Mouse (Mus musculus): ENCODE data around the gene Mark4. TPM values are rescaled to one million over a fixed set of nuclear protein-coding genes. Genes with fewer than 3 reads are reported as not detected.

The Mark4 gene
- 14.1 and 16.4 TPM in 2 replicates for polyA plus RNA-seq (2014; fragmentation: Nextera tagmentation; extraction: Ambion mirVana)

- H3K9me3 ChIP-seq (ENCODE audit: control insufficient read depth, low read length) = no peaks in the 10 kb centered on the region
- H3K27ac ChIP-seq (ENCODE audit: low read depth, low read length) = peak within 1 kb of the TSS; percentile 70
- ATAC-seq (ENCODE audit: insufficient read depth, low FRiP score, low TSS enrichment) = peak; percentile 83
- peak within 1 kb of the TSS; percentile 79 for H3K9ac ChIP-seq (ENCODE audit: low read length)
- H3K36me3 ChIP-seq (ENCODE audit: control insufficient read depth, insufficient read depth, low read length) = peaks cover 2% of the 10 kb centered on the region; the same call in 1 of the 2 replicates
- DNase-seq (ENCODE audit: low spot score) = peak; percentile 92
- no peaks in the 10 kb centered on the region for H3K27me3 ChIP-seq (ENCODE audit: control insufficient read depth, insufficient read depth, low read length)
- WGBS = under 1% methylated on average over 21 of the region's 42 CpGs
- peak within 1 kb of the TSS; percentile 99 for H3K4me3 ChIP-seq (ENCODE audit: low read depth, low read length)
- peaks cover 7% of the 10 kb centered on the region; the same call in 1 of the 2 replicates for H3K4me1 ChIP-seq (ENCODE audit: control insufficient read depth, insufficient read depth, low read length)
- peak within 1 kb of the TSS; percentile 96 for H3K4me2 ChIP-seq (ENCODE audit: low read depth)
These were observed at the start of gene Mark4 for GRCm38 (mm10) chr7:19458591-19459111. TSS of gene Mark4 (minus strand) at chr7:19458821.

DNA sequence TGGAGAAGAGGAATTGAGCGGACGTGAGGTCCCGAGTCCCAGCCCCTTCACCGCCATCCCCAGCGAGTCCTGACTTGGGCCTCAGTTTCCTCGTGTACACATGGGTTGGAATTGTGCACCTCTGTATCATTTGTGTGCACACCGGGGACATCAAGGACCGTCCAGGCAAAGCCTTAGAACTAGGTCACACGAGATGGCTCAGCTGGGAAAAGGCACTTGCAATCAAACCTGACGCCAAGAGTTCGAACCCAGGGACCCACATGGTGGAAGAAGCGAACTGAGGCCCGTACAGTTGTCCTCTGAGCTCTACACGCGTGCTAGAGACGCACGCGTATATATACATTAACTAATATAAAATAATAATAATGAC is 49.0 kb upstream of the Mark4 start:
- Histone ChIP-seq H3K9ac (ENCODE audit: low read length) (peak overlapping the region; percentile 88), H3K27me3 (ENCODE audit: control insufficient read depth, insufficient read depth, low read length) (no peaks in the 10 kb centered on the region), H3K4me1 (ENCODE audit: control insufficient read depth, insufficient read depth, low read length) (peaks cover 10% of the 10 kb centered on the region), H3K27ac (ENCODE audit: low read depth, low read length) (peak overlapping the region; percentile 68; the same call in 1 of the 2 replicates), H3K36me3 (ENCODE audit: control insufficient read depth, insufficient read depth, low read length) (no peaks in the 10 kb centered on the region), H3K4me2 (ENCODE audit: low read depth) (peak overlapping the region; percentile 97), H3K9me3 (ENCODE audit: control insufficient read depth, low read length) (no peaks in the 10 kb centered on the region), H3K4me3 (ENCODE audit: low read depth, low read length) (peak overlapping the region; percentile 81)
- ATAC-seq (ENCODE audit: insufficient read depth, low FRiP score, low TSS enrichment) (no peak), DNase-seq (ENCODE audit: low spot score) (no peak)
- 6% methylated on average over 18 of the region's 18 CpGs for WGBS

GRCm38 (mm10) chr7:19506969-19507611 is 48.5 kb upstream of the Mark4 start:
- peaks cover 10% of the 10 kb centered on the region for H3K4me1 ChIP-seq (ENCODE audit: control insufficient read depth, insufficient read depth, low read length)
- ATAC-seq (ENCODE audit: insufficient read depth, low FRiP score, low TSS enrichment) = peak; percentile 35; the same call in 1 of the 2 replicates
- peak overlapping the region; percentile 81 for H3K4me3 ChIP-seq (ENCODE audit: low read depth, low read length)
- H3K36me3 ChIP-seq (ENCODE audit: control insufficient read depth, insufficient read depth, low read length) = no peaks in the 10 kb centered on the region
- H3K27me3 ChIP-seq (ENCODE audit: control insufficient read depth, insufficient read depth, low read length) = no peaks in the 10 kb centered on the region
- H3K27ac ChIP-seq (ENCODE audit: low read depth, low read length) = peak overlapping the region; percentile 68; the same call in 1 of the 2 replicates
- peak overlapping the region; percentile 88 for H3K9ac ChIP-seq (ENCODE audit: low read length)
- H3K9me3 ChIP-seq (ENCODE audit: control insufficient read depth, low read length) = no peaks in the 10 kb centered on the region
- peak; percentile 82 for DNase-seq (ENCODE audit: low spot score)
- WGBS = under 1% methylated on average over 66 of the region's 71 CpGs
- H3K4me2 ChIP-seq (ENCODE audit: low read depth) = peak overlapping the region; percentile 97

DNA sequence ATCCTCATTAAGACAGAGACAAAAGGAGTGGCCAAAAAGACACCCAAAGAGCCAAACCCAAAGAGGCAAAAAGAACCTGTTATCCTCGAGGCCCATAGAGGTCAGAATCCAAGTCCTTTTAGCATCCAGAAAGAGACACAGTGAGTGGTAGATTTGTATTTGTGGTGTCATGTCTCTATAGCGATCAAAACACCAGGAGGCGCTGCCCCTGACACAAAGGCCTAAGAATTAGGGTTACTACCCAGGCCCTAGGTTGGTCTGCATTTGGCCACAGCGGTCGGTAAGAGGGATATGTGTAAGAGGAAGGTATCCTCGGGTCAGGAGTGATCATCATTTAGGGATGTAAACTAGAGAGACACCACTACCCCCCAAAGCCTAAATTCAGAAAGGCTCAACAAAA is 47.7 kb upstream of the Mark4 start:
- Histone ChIP-seq H3K4me3 (ENCODE audit: low read depth, low read length) (no peak overlapping the region; the same call in 1 of the 2 replicates), H3K9me3 (ENCODE audit: control insufficient read depth, low read length) (no peaks in the 10 kb centered on the region), H3K9ac (ENCODE audit: low read length) (no peak overlapping the region), H3K27ac (ENCODE audit: low read depth, low read length) (no peak overlapping the region), H3K4me1 (ENCODE audit: control insufficient read depth, insufficient read depth, low read length) (peaks cover 10% of the 10 kb centered on the region), H3K4me2 (ENCODE audit: low read depth) (peak overlapping the region; percentile 97; the same call in 1 of the 2 replicates), H3K36me3 (ENCODE audit: control insufficient read depth, insufficient read depth, low read length) (no peaks in the 10 kb centered on the region), H3K27me3 (ENCODE audit: control insufficient read depth, insufficient read depth, low read length) (no peaks in the 10 kb centered on the region)
- 33% methylated on average over 6 of the region's 6 CpGs for WGBS
- peak; percentile 25 for DNase-seq (ENCODE audit: low spot score)
- ATAC-seq (ENCODE audit: insufficient read depth, low FRiP score, low TSS enrichment) = no peak

GRCm38 (mm10) chr7:19503481-19504068 is 45.0 kb upstream of the Mark4 start:
- H3K4me2 ChIP-seq (ENCODE audit: low read depth) = no peak overlapping the region
- H3K27me3 ChIP-seq (ENCODE audit: control insufficient read depth, insufficient read depth, low read length) = no peaks in the 10 kb centered on the region
- WGBS = 42% methylated on average over 5 of the region's 5 CpGs
- no peaks in the 10 kb centered on the region for H3K36me3 ChIP-seq (ENCODE audit: control insufficient read depth, insufficient read depth, low read length)
- H3K4me1 ChIP-seq (ENCODE audit: control insufficient read depth, insufficient read depth, low read length) = peaks cover 4% of the 10 kb centered on the region; the same call in 1 of the 2 replicates
- H3K9ac ChIP-seq (ENCODE audit: low read length) = no peak overlapping the region
- H3K27ac ChIP-seq (ENCODE audit: low read depth, low read length) = no peak overlapping the region
- no peaks in the 10 kb centered on the region for H3K9me3 ChIP-seq (ENCODE audit: control insufficient read depth, low read length)
- no peak overlapping the region for H3K4me3 ChIP-seq (ENCODE audit: low read depth, low read length)
- DNase-seq (ENCODE audit: low spot score) = peak; percentile 44
- ATAC-seq (ENCODE audit: insufficient read depth, low FRiP score, low TSS enrichment) = no peak

GRCm38 (mm10) chr7:19501658-19502057 is 43.0 kb upstream of the Mark4 start:
- DNase-seq (ENCODE audit: low spot score) = no peak

GRCm38 (mm10) chr7:19500420-19501363 is 42.1 kb upstream of the Mark4 start:
- H3K4me2 ChIP-seq (ENCODE audit: low read depth) = no peak overlapping the region
- H3K9me3 ChIP-seq (ENCODE audit: control insufficient read depth, low read length) = no peaks in the 10 kb centered on the region
- no peaks in the 10 kb centered on the region for H3K4me1 ChIP-seq (ENCODE audit: control insufficient read depth, insufficient read depth, low read length)
- DNase-seq (ENCODE audit: low spot score) (no peak), ATAC-seq (ENCODE audit: insufficient read depth, low FRiP score, low TSS enrichment) (no peak)
- 73% methylated on average over 12 of the region's 12 CpGs for WGBS
- no peak overlapping the region for H3K4me3 ChIP-seq (ENCODE audit: low read depth, low read length)
- H3K27me3 ChIP-seq (ENCODE audit: control insufficient read depth, insufficient read depth, low read length) = no peaks in the 10 kb centered on the region
- H3K27ac ChIP-seq (ENCODE audit: low read depth, low read length) = no peak overlapping the region
- H3K9ac ChIP-seq (ENCODE audit: low read length) = no peak overlapping the region
- no peaks in the 10 kb centered on the region for H3K36me3 ChIP-seq (ENCODE audit: control insufficient read depth, insufficient read depth, low read length)

More at GRCm38 (mm10) chr7:19501658-19502057, 43.0 kb upstream of the Mark4 start:
- H3K9ac ChIP-seq (ENCODE audit: low read length) = no peak overlapping the region
- no peak overlapping the region for H3K27ac ChIP-seq (ENCODE audit: low read depth, low read length)
- ATAC-seq (ENCODE audit: insufficient read depth, low FRiP score, low TSS enrichment) = no peak
- H3K4me3 ChIP-seq (ENCODE audit: low read depth, low read length) = no peak overlapping the region
- 78% methylated on average over 4 of the region's 4 CpGs for WGBS
- H3K4me1 ChIP-seq (ENCODE audit: control insufficient read depth, insufficient read depth, low read length) = no peaks in the 10 kb centered on the region
- no peaks in the 10 kb centered on the region for H3K27me3 ChIP-seq (ENCODE audit: control insufficient read depth, insufficient read depth, low read length)
- no peaks in the 10 kb centered on the region for H3K9me3 ChIP-seq (ENCODE audit: control insufficient read depth, low read length)
- no peak overlapping the region for H3K4me2 ChIP-seq (ENCODE audit: low read depth)
- no peaks in the 10 kb centered on the region for H3K36me3 ChIP-seq (ENCODE audit: control insufficient read depth, insufficient read depth, low read length)

DNA sequence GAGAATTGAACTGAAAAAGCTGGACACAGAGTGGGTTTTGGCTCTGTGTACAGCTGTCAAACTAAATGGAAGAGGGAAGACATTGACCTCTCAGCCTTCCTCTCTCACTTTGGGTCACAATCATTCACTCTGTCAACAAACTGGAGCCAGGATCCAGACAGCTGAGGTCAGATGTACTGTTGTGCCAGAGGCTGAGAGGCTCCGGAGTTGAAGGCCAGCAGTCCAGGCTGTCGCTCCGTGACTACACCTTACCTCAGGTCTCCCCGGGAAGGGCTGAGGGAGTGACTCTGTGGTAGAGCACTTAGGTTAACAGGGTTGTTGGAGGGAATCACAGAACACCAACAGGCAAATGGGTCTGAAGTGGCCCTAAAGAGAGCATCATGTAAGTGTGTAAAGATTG is 39.7 kb upstream of the Mark4 start:
- no peaks in the 10 kb centered on the region for H3K36me3 ChIP-seq (ENCODE audit: control insufficient read depth, insufficient read depth, low read length)
- no peaks in the 10 kb centered on the region for H3K9me3 ChIP-seq (ENCODE audit: control insufficient read depth, low read length)
- no peak for ATAC-seq (ENCODE audit: insufficient read depth, low FRiP score, low TSS enrichment)

More for the DNA sequence above, 39.7 kb upstream of the Mark4 start:
- no peaks in the 10 kb centered on the region for H3K4me1 ChIP-seq (ENCODE audit: control insufficient read depth, insufficient read depth, low read length)
- no peaks in the 10 kb centered on the region for H3K27me3 ChIP-seq (ENCODE audit: control insufficient read depth, insufficient read depth, low read length)
- H3K9ac ChIP-seq (ENCODE audit: low read length) = no peak overlapping the region
- H3K4me3 ChIP-seq (ENCODE audit: low read depth, low read length) = no peak overlapping the region
- 84% methylated on average over 4 of the region's 4 CpGs for WGBS
- H3K27ac ChIP-seq (ENCODE audit: low read depth, low read length) = no peak overlapping the region
- no peak for DNase-seq (ENCODE audit: low spot score)
- no peak overlapping the region for H3K4me2 ChIP-seq (ENCODE audit: low read depth)

Data from neural tube, embryonic 11.5 days (tissue).